Comparison of ENCODE assay signal across 31 mouse cellular contexts in genomic region chr2:33583761-33584160, GRCm38 (mm10). TPM values are rescaled to one million over a fixed set of nuclear protein-coding genes. Genes with fewer than 3 reads are reported as not detected.
DNase-seq lines count a peak whose midpoint lies in the region; ATAC-seq lines count a peak whose summit lies in the region.
"Had no signal": no experiment of that assay in that cellular context is flagged by ENCODE, and none has a peak within 500 bp of the region (broad histone marks: within the 10 kb centered on the region; RNA-seq: fewer than 3 reads in every experiment).

No protein-coding gene starts in this region.

- peak overlapping the region; percentile 13; the same call in 1 of the 2 replicates for H3K4me3 ChIP-seq in heart, embryonic 10.5 days
- H3K4me3 ChIP-seq in midbrain, embryonic 10.5 days: peak overlapping the region; percentile 12; the same call in 1 of the 2 replicates
- no peak overlapping the region for H3K4me3 ChIP-seq in midbrain, embryonic 16.5 days (ENCODE audit: low read depth, low read length)
- H3K4me3 ChIP-seq in hindbrain, embryonic 14.5 days (replicated peaks; ENCODE audit: low read length): no peak overlapping the region
- H3K4me3 ChIP-seq in limb, embryonic 13.5 days: no peak overlapping the region
- H3K4me3 ChIP-seq: embryonic facial prominence, embryonic 12.5 days; erythroblast, embryonic 14.5 days; forebrain, embryonic 12.5 days; intestine, embryonic 15.5 days; liver, embryonic 15.5 days; midbrain, embryonic 15.5 days; neural tube, embryonic 12.5 days had no signal

- peaks cover 95% of the 10 kb centered on the region for H3K27me3 ChIP-seq in heart, embryonic 10.5 days (ENCODE audit: insufficient read depth, poor library complexity, severe bottlenecking)
- H3K27me3 ChIP-seq in midbrain, embryonic 10.5 days (ENCODE audit: low read depth, poor library complexity, severe bottlenecking): peaks cover 100% of the 10 kb centered on the region
- peaks cover 32% of the 10 kb centered on the region for H3K27me3 ChIP-seq in midbrain, embryonic 16.5 days (ENCODE audit: control insufficient read depth, insufficient read depth, low read depth, low read length)
- H3K27me3 ChIP-seq in hindbrain, embryonic 14.5 days (ENCODE audit: control insufficient read depth, insufficient read depth, low read length): peaks cover 64% of the 10 kb centered on the region
- peaks cover 46% of the 10 kb centered on the region for H3K27me3 ChIP-seq in limb, embryonic 13.5 days

- no peaks in the 10 kb centered on the region for H3K36me3 ChIP-seq in heart, embryonic 10.5 days
- H3K36me3 ChIP-seq in midbrain, embryonic 10.5 days: no peaks in the 10 kb centered on the region
- H3K36me3 ChIP-seq in midbrain, embryonic 16.5 days (ENCODE audit: control insufficient read depth, insufficient read depth, low read length): no peaks in the 10 kb centered on the region
- no peaks in the 10 kb centered on the region for H3K36me3 ChIP-seq in hindbrain, embryonic 14.5 days (replicated peaks; ENCODE audit: control insufficient read depth, insufficient read depth)
- no peaks in the 10 kb centered on the region for H3K36me3 ChIP-seq in limb, embryonic 13.5 days
- H3K36me3 ChIP-seq: embryonic facial prominence, embryonic 12.5 days; forebrain, embryonic 12.5 days; G1E; intestine, embryonic 15.5 days; liver, embryonic 15.5 days; midbrain, embryonic 15.5 days; neural tube, embryonic 12.5 days had no signal

- DNase-seq in heart, embryonic 10.5 days (ENCODE audit: low spot score): no peak
- DNase-seq in heart, postnatal 25 days (ENCODE audit: low spot score): no peak
- DNase-seq in midbrain, embryonic 10.5 days (ENCODE audit: low spot score): no peak
- DNase-seq in hindbrain, embryonic 14.5 days (ENCODE audit: low spot score): no peak
- no peak for DNase-seq in heart, postnatal 10 days
- no peak for DNase-seq in embryo, embryonic 10.5 days (ENCODE audit: low spot score)
- DNase-seq: adrenal gland, adult 8-10 months; cerebellum, adult 2 months; gastrocnemius, postnatal 25 days; heart, adult 11 months; kidney, adult 2 months; lung, postnatal 14 days; spleen, adult 18-20 months; thymus, postnatal 14 days had no signal

- no peak overlapping the region for H3K9ac ChIP-seq in midbrain, embryonic 16.5 days (ENCODE audit: low read depth, low read length)
- H3K9ac ChIP-seq in hindbrain, embryonic 14.5 days: no peak overlapping the region
- no peak overlapping the region for H3K9ac ChIP-seq in limb, embryonic 13.5 days
- H3K9ac ChIP-seq: embryonic facial prominence, embryonic 12.5 days; forebrain, embryonic 12.5 days; intestine, embryonic 15.5 days; liver, embryonic 15.5 days; lung, embryonic 14.5 days; midbrain, embryonic 15.5 days; neural tube, embryonic 12.5 days had no signal

- H3K27ac ChIP-seq in heart, embryonic 10.5 days: no peak overlapping the region
- peak overlapping the region; percentile 82 for H3K27ac ChIP-seq in midbrain, embryonic 10.5 days (replicated peaks)
- H3K27ac ChIP-seq in midbrain, embryonic 16.5 days (ENCODE audit: low read length): no peak overlapping the region
- peak overlapping the region; percentile 68 for H3K27ac ChIP-seq in hindbrain, embryonic 14.5 days
- H3K27ac ChIP-seq in limb, embryonic 13.5 days: no peak overlapping the region
- H3K27ac ChIP-seq: embryonic facial prominence, embryonic 12.5 days; forebrain, embryonic 12.5 days; intestine, embryonic 15.5 days; kidney, postnatal 0 days; liver, embryonic 15.5 days; midbrain, embryonic 15.5 days; neural tube, embryonic 12.5 days had no signal

- H3K9me3 ChIP-seq in heart, embryonic 10.5 days: no peaks in the 10 kb centered on the region
- no peaks in the 10 kb centered on the region for H3K9me3 ChIP-seq in midbrain, embryonic 10.5 days (replicated peaks)
- H3K9me3 ChIP-seq in midbrain, embryonic 16.5 days (replicated peaks; ENCODE audit: control insufficient read depth, low read length, poor library complexity, severe bottlenecking): no peaks in the 10 kb centered on the region
- H3K9me3 ChIP-seq in hindbrain, embryonic 14.5 days (ENCODE audit: control insufficient read depth, low read length): no peaks in the 10 kb centered on the region
- no peaks in the 10 kb centered on the region for H3K9me3 ChIP-seq in limb, embryonic 13.5 days
- H3K9me3 ChIP-seq: embryonic facial prominence, embryonic 12.5 days; forebrain, embryonic 12.5 days; G1E; intestine, embryonic 15.5 days; liver, embryonic 15.5 days; midbrain, embryonic 15.5 days; neural tube, embryonic 12.5 days had no signal

- intact Hi-C loops in heart, postnatal 25 days (cut with DNase I): no loop called here
- intact Hi-C loops in heart, postnatal 10 days (cut with DNase I): no loop called here

- ATAC-seq in midbrain, embryonic 16.5 days: no peak
- ATAC-seq in hindbrain, embryonic 14.5 days (ENCODE audit: low FRiP score): no peak
- ATAC-seq in limb, embryonic 13.5 days (ENCODE audit: low FRiP score, low read depth): no peak
- ATAC-seq: intestine, embryonic 15.5 days; midbrain, embryonic 15.5 days had no signal

- H3K4me2 ChIP-seq in midbrain, embryonic 16.5 days (ENCODE audit: low read length): no peak overlapping the region
- no peak overlapping the region for H3K4me2 ChIP-seq in hindbrain, embryonic 14.5 days (replicated peaks)
- peak overlapping the region; percentile 14; the same call in 1 of the 2 replicates for H3K4me2 ChIP-seq in limb, embryonic 13.5 days (replicated peaks)
- H3K4me2 ChIP-seq: embryonic facial prominence, embryonic 12.5 days; forebrain, embryonic 12.5 days; heart, embryonic 11.5 days; intestine, embryonic 15.5 days; liver, embryonic 15.5 days; lung, embryonic 14.5 days; midbrain, embryonic 15.5 days; neural tube, embryonic 12.5 days had no signal

- WGBS in heart, embryonic 10.5 days: 12% methylated on average over 6 of the region's 6 CpGs
- 17% methylated on average over 6 of the region's 6 CpGs for WGBS in midbrain, embryonic 10.5 days
- WGBS in midbrain, embryonic 16.5 days: 17% methylated on average over 6 of the region's 6 CpGs
- 17% methylated on average over 6 of the region's 6 CpGs for WGBS in hindbrain, embryonic 14.5 days
- WGBS in limb, embryonic 13.5 days: 11% methylated on average over 6 of the region's 6 CpGs

- peaks cover 47% of the 10 kb centered on the region for H3K4me1 ChIP-seq in heart, embryonic 10.5 days
- peaks cover 83% of the 10 kb centered on the region for H3K4me1 ChIP-seq in midbrain, embryonic 10.5 days
- peaks cover 34% of the 10 kb centered on the region for H3K4me1 ChIP-seq in midbrain, embryonic 16.5 days (ENCODE audit: control insufficient read depth, insufficient read depth, low read length)
- H3K4me1 ChIP-seq in hindbrain, embryonic 14.5 days (replicated peaks; ENCODE audit: control insufficient read depth, insufficient read depth, low read length): peaks cover 57% of the 10 kb centered on the region
- peaks cover 80% of the 10 kb centered on the region for H3K4me1 ChIP-seq in limb, embryonic 13.5 days

RNA-seq across cellular contexts. Expression of gene Lmx1b, which starts 56.5 kb away (rescaled TPM):
- polyA plus RNA-seq in heart, embryonic 10.5 days (2016; fragmentation: Nextera tagmentation; extraction: Ambion mirVana): 0.11 and 0.83 TPM in 2 replicates
- total RNA-seq in heart, postnatal 25 days (2021): under 1 TPM; 0.17 to 0.21 TPM
- polyA plus RNA-seq in midbrain, embryonic 10.5 days (2016; fragmentation: Nextera tagmentation; extraction: Ambion mirVana): 2.7 and 3.1 TPM in 2 replicates
- 0.95 and 0.98 TPM in 2 replicates for polyA plus RNA-seq in midbrain, embryonic 16.5 days (2015; fragmentation: Nextera tagmentation; extraction: Ambion mirVana)
- polyA plus RNA-seq in hindbrain, embryonic 14.5 days (2014; fragmentation: Nextera tagmentation; extraction: Ambion mirVana): 6.7 and 8.7 TPM in 2 replicates
- polyA plus RNA-seq in limb, embryonic 13.5 days (2015; fragmentation: Nextera tagmentation; extraction: Ambion mirVana): 7.3 and 7.7 TPM in 2 replicates
- not detected for total RNA-seq in heart, postnatal 10 days (2021)
- total RNA-seq: hematopoietic stem cell, adult 5-6 weeks; liver, adult 2 months had no signal
- polyA plus RNA-seq: erythroblast, embryonic 14.5 days; G1E; heart, embryonic 16.5 days; liver, adult 2 months; liver, embryonic 15.5 days; stomach, embryonic 16.5 days had no signal

Comparison
In these comparisons a context has a peak if more than half of its experiments do, and no peak if none do; other contexts are left out.
1. H3K27ac ChIP-seq: peak in midbrain, embryonic 10.5 days (single experiment) and hindbrain, embryonic 14.5 days (single experiment); none in heart, embryonic 10.5 days (single experiment), midbrain, embryonic 16.5 days (single experiment) and limb, embryonic 13.5 days (single experiment).
2. H3K4me3 ChIP-seq: peak in heart, embryonic 10.5 days (single experiment) and midbrain, embryonic 10.5 days (single experiment); none in midbrain, embryonic 16.5 days (single experiment), hindbrain, embryonic 14.5 days (single experiment) and limb, embryonic 13.5 days (single experiment).